Mouse (Mus musculus) neural tube, embryonic 11.5 days (tissue): ENCODE measurements around the gene Tmem222. TPM values are rescaled to one million over a fixed set of nuclear protein-coding genes. Genes with fewer than 3 reads are reported as not detected.

Source experiments
- ATAC-seq: fragments of 200-750 bp; cut with Nextera tagmentation; 2 replicates; pipeline ENCODE4 v1.8.0; 2017; ENCODE audit warnings: moderate number of reproducible peaks, mild to moderate bottlenecking, moderate TSS enrichment, moderate library complexity; ENCODE audit not compliant: insufficient read depth, low FRiP score, low TSS enrichment
- DNase-seq: peaks from one replicate; pipeline ENCODE4 v3.0.0-alpha.2; 2015; ENCODE audit warnings: low spot score
- H3K27ac ChIP-seq: fragments of 300-500 bp; sonication (generic); 2 replicates; pipeline ENCODE4 v1.5.1; 2014; ENCODE audit warnings: low read depth, mild to moderate bottlenecking, low read length
- H3K27me3 ChIP-seq: fragments of 300-500 bp; sonication (generic); 2 replicates; pipeline ENCODE4 v1.6.1; 2014; ENCODE audit warnings: mild to moderate bottlenecking, low read length, mixed read lengths; ENCODE audit not compliant: control insufficient read depth, insufficient read depth
- H3K36me3 ChIP-seq: fragments of 300-500 bp; sonication (generic); 2 replicates; pipeline ENCODE4 v1.6.1; 2014; ENCODE audit warnings: mild to moderate bottlenecking, low read length, moderate library complexity, mixed read lengths; ENCODE audit not compliant: control insufficient read depth, insufficient read depth
- H3K4me1 ChIP-seq: fragments of 300-500 bp; sonication (generic); 2 replicates; pipeline ENCODE4 v1.6.1; 2014; ENCODE audit warnings: low read length, mixed read lengths; ENCODE audit not compliant: control insufficient read depth, insufficient read depth
- H3K4me2 ChIP-seq: fragments of 300-500 bp; sonication (generic); 2 replicates; pipeline ENCODE4 v1.6.1; 2014; ENCODE audit warnings: low read depth, mild to moderate bottlenecking, moderate library complexity
- H3K4me3 ChIP-seq: fragments of 300-500 bp; sonication (generic); 2 replicates; pipeline ENCODE4 v1.5.1; 2014; ENCODE audit warnings: low read depth, low read length
- H3K9ac ChIP-seq: fragments of 300-500 bp; sonication (generic); 2 replicates; pipeline ENCODE4 v1.6.1; 2014; ENCODE audit warnings: mild to moderate bottlenecking, low read length
- H3K9me3 ChIP-seq: fragments of 300-500 bp; sonication (generic); 2 replicates; pipeline ENCODE4 v1.6.1; 2016; ENCODE audit warnings: low read length; ENCODE audit not compliant: control insufficient read depth
- WGBS: fragments of 180-500 bp; shearing (Covaris S2); extraction: QIAGEN DNeasy Blood & Tissue Kit; methylation state at CpG from one replicate; pipeline ENCODE4 v1.1.7; 2014; 5-methylcytosine and 5-hydroxymethylcytosine counted together
- polyA plus RNA-seq: library from polyadenylated mRNA; unstranded; fragments of >200 nt; fragmentation: Nextera tagmentation; extraction: Ambion mirVana; gene quantifications from 2 replicates; pipeline ENCODE4 v1.2.1, GENCODE M21; 2014

Tmem222 gene
- 79.0 and 91.0 TPM in 2 replicates for polyA plus RNA-seq

- peak; percentile 95 for DNase-seq
- Histone ChIP-seq H3K4me1 (peaks cover 8% of the 10 kb centered on the region), H3K4me2 (peak within 1 kb of the TSS; percentile 56), H3K27ac (peak within 1 kb of the TSS; percentile 89), H3K36me3 (no peaks in the 10 kb centered on the region), H3K27me3 (no peaks in the 10 kb centered on the region), H3K4me3 (peak within 1 kb of the TSS; percentile 72), H3K9ac (peak within 1 kb of the TSS; percentile 85), H3K9me3 (no peaks in the 10 kb centered on the region)
- WGBS: under 1% methylated on average over 71 of the region's 73 CpGs
- peak; percentile 89 for ATAC-seq
Measured at GRCm38 (mm10) chr4:133277104-133278026, at the start of gene Tmem222. Gene Tmem222 (minus strand): TSS chr4:133277792.

- no peaks in the 10 kb centered on the region for H3K9me3 ChIP-seq
- WGBS: 90% methylated on average over 3 of the region's 3 CpGs
- no peak for ATAC-seq
- no peak for DNase-seq
- H3K27ac ChIP-seq: no peak overlapping the region
- H3K27me3 ChIP-seq: no peaks in the 10 kb centered on the region
- H3K9ac ChIP-seq: no peak overlapping the region
- no peak overlapping the region for H3K4me2 ChIP-seq
- H3K4me1 ChIP-seq: no peaks in the 10 kb centered on the region
- H3K36me3 ChIP-seq: no peaks in the 10 kb centered on the region
- no peak overlapping the region for H3K4me3 ChIP-seq
Measured at GRCm38 (mm10) chr4:133319667-133320066, 42.1 kb upstream of the Tmem222 start.

GRCm38 (mm10) chr4:133315991-133316390 lies 38.4 kb upstream of the Tmem222 start:
- H3K4me2 ChIP-seq: no peak overlapping the region
- no peak overlapping the region for H3K27ac ChIP-seq
- no peaks in the 10 kb centered on the region for H3K27me3 ChIP-seq
- no peaks in the 10 kb centered on the region for H3K36me3 ChIP-seq
- WGBS: 79% methylated on average over 5 of the region's 5 CpGs
- no peak overlapping the region for H3K4me3 ChIP-seq
- H3K4me1 ChIP-seq: no peaks in the 10 kb centered on the region
- H3K9ac ChIP-seq: no peak overlapping the region
- H3K9me3 ChIP-seq: no peaks in the 10 kb centered on the region
- no peak for DNase-seq
- ATAC-seq: no peak

GRCm38 (mm10) chr4:133314896-133315295 lies 37.3 kb upstream of the Tmem222 start:
- Histone ChIP-seq H3K4me2 (no peak overlapping the region), H3K27ac (no peak overlapping the region), H3K9ac (no peak overlapping the region), H3K27me3 (no peaks in the 10 kb centered on the region), H3K9me3 (no peaks in the 10 kb centered on the region), H3K4me1 (no peaks in the 10 kb centered on the region), H3K36me3 (no peaks in the 10 kb centered on the region), H3K4me3 (no peak overlapping the region)
- WGBS: 89% methylated on average over 8 of the region's 8 CpGs
- no peak for DNase-seq
- no peak for ATAC-seq

GRCm38 (mm10) chr4:133309948-133310347 lies 32.4 kb upstream of the Tmem222 start:
- ATAC-seq: no peak
- WGBS: 0% methylated on average over 3 of the region's 3 CpGs
- Histone ChIP-seq H3K9me3 (no peaks in the 10 kb centered on the region), H3K27ac (no peak overlapping the region), H3K9ac (no peak overlapping the region), H3K36me3 (no peaks in the 10 kb centered on the region), H3K4me3 (no peak overlapping the region), H3K4me1 (no peaks in the 10 kb centered on the region), H3K27me3 (no peaks in the 10 kb centered on the region), H3K4me2 (no peak overlapping the region)
- DNase-seq: peak; percentile 85

- WGBS: 38% methylated on average over 3 of the region's 3 CpGs
- no peaks in the 10 kb centered on the region for H3K4me1 ChIP-seq
- no peak overlapping the region for H3K4me3 ChIP-seq
- ATAC-seq: no peak
- H3K4me2 ChIP-seq: no peak overlapping the region
- H3K27me3 ChIP-seq: no peaks in the 10 kb centered on the region
- H3K36me3 ChIP-seq: peaks cover 2% of the 10 kb centered on the region; the same call in 1 of the 2 replicates
- H3K27ac ChIP-seq: no peak overlapping the region
- no peak overlapping the region for H3K9ac ChIP-seq
- no peaks in the 10 kb centered on the region for H3K9me3 ChIP-seq
- DNase-seq: peak; percentile 59
Measured at GRCm38 (mm10) chr4:133307331-133307730, 29.7 kb upstream of the Tmem222 start.

- Histone ChIP-seq H3K27me3 (no peaks in the 10 kb centered on the region), H3K27ac (no peak overlapping the region), H3K4me2 (no peak overlapping the region), H3K4me3 (no peak overlapping the region), H3K9ac (no peak overlapping the region), H3K36me3 (peaks cover 2% of the 10 kb centered on the region; the same call in 1 of the 2 replicates), H3K4me1 (no peaks in the 10 kb centered on the region), H3K9me3 (no peaks in the 10 kb centered on the region)
- DNase-seq: no peak
- ATAC-seq: no peak
- 88% methylated on average over 7 of the region's 7 CpGs for WGBS
Measured at GRCm38 (mm10) chr4:133305825-133306224, 28.2 kb upstream of the Tmem222 start.

GRCm38 (mm10) chr4:133304770-133305169 lies 27.2 kb upstream of the Tmem222 start:
- Histone ChIP-seq H3K4me3 (no peak overlapping the region), H3K4me2 (no peak overlapping the region), H3K36me3 (peaks cover 4% of the 10 kb centered on the region), H3K27ac (no peak overlapping the region), H3K27me3 (no peaks in the 10 kb centered on the region), H3K4me1 (no peaks in the 10 kb centered on the region), H3K9ac (no peak overlapping the region), H3K9me3 (no peaks in the 10 kb centered on the region)
- 93% methylated on average over 7 of the region's 7 CpGs for WGBS
- ATAC-seq (no peak), DNase-seq (no peak)

GRCm38 (mm10) chr4:133302668-133303067 lies 25.1 kb upstream of the Tmem222 start:
- Histone ChIP-seq H3K4me1 (peaks cover 9% of the 10 kb centered on the region; the same call in 1 of the 2 replicates), H3K9me3 (no peaks in the 10 kb centered on the region), H3K36me3 (peaks cover 4% of the 10 kb centered on the region), H3K9ac (no peak overlapping the region), H3K27ac (no peak overlapping the region), H3K4me3 (no peak overlapping the region), H3K27me3 (no peaks in the 10 kb centered on the region), H3K4me2 (no peak overlapping the region)
- WGBS: 90% methylated on average over 5 of the region's 5 CpGs
- ATAC-seq (no peak), DNase-seq (no peak)
